In genomic region chr12:7739352-7739994, GRCm38 (mm10) we compare ENCODE assay signal across 24 mouse cellular contexts.
A peak's percentile ranks its signal among the peaks of the same experiment; 100 is the strongest.
DNase-seq lines count a peak whose midpoint lies in the region; ATAC-seq lines count a peak whose summit lies in the region.
"Had no signal": no experiment of that assay in that cellular context is flagged by ENCODE, and none has a peak within 500 bp of the region (broad histone marks: within the 10 kb centered on the region; RNA-seq: fewer than 3 reads in every experiment).

No protein-coding gene starts in this region.

- no peak overlapping the region for H3K4me3 ChIP-seq in forebrain, embryonic 12.5 days (replicated peaks)
- H3K4me3 ChIP-seq in forebrain, embryonic 13.5 days = no peak overlapping the region
- H3K4me3 ChIP-seq in hindbrain, embryonic 13.5 days = no peak overlapping the region
- H3K4me3 ChIP-seq in midbrain, embryonic 13.5 days (replicated peaks) = no peak overlapping the region
- H3K4me3 ChIP-seq in neural tube, embryonic 14.5 days (ENCODE audit: low read depth, low read length) = no peak overlapping the region
- H3K4me3 ChIP-seq: embryonic facial prominence, embryonic 15.5 days; gastrocnemius, adult 2 months; heart, adult 2 months; heart, embryonic 15.5 days; kidney, embryonic 15.5 days; limb, embryonic 12.5 days; liver, embryonic 12.5 days had no signal

- H3K9ac ChIP-seq in forebrain, embryonic 12.5 days = no peak overlapping the region
- H3K9ac ChIP-seq in forebrain, embryonic 13.5 days = no peak overlapping the region
- no peak overlapping the region for H3K9ac ChIP-seq in hindbrain, embryonic 13.5 days
- H3K9ac ChIP-seq in midbrain, embryonic 13.5 days (replicated peaks) = no peak overlapping the region
- H3K9ac ChIP-seq in neural tube, embryonic 14.5 days (replicated peaks; ENCODE audit: low read depth, low read length) = no peak overlapping the region
- H3K9ac ChIP-seq: embryonic facial prominence, embryonic 15.5 days; heart, embryonic 15.5 days; kidney, embryonic 15.5 days; limb, embryonic 12.5 days; liver, embryonic 12.5 days had no signal

- no peak overlapping the region for H3K4me2 ChIP-seq in forebrain, embryonic 12.5 days
- no peak overlapping the region for H3K4me2 ChIP-seq in forebrain, embryonic 13.5 days
- H3K4me2 ChIP-seq in hindbrain, embryonic 13.5 days = no peak overlapping the region
- no peak overlapping the region for H3K4me2 ChIP-seq in midbrain, embryonic 13.5 days (replicated peaks)
- H3K4me2 ChIP-seq in neural tube, embryonic 14.5 days (ENCODE audit: low read depth, low read length) = no peak overlapping the region
- H3K4me2 ChIP-seq: embryonic facial prominence, embryonic 15.5 days; heart, embryonic 15.5 days; kidney, embryonic 15.5 days; limb, embryonic 12.5 days; liver, embryonic 12.5 days had no signal

- ATAC-seq in forebrain, embryonic 12.5 days (ENCODE audit: low FRiP score) = 0 out of 2 replicates have a peak, but pooled peaks have one; percentile 46
- no peak for ATAC-seq in forebrain, embryonic 13.5 days
- ATAC-seq in hindbrain, embryonic 13.5 days (ENCODE audit: low FRiP score) = peak; percentile 88
- peak; percentile 90 for ATAC-seq in midbrain, embryonic 13.5 days
- ATAC-seq in neural tube, embryonic 14.5 days (ENCODE audit: low read depth) = peak; percentile 89
- ATAC-seq in CD4-positive, CD25-positive, alpha-beta regulatory T cell, adult 4 months = no peak
- ATAC-seq: activated CD4-positive, CD25-positive, alpha-beta regulatory T cell, adult 4 months; intestine, embryonic 16.5 days; liver, embryonic 12.5 days had no signal

- WGBS in forebrain, embryonic 12.5 days = 83% methylated on average over 5 of the region's 5 CpGs
- 85% methylated on average over 5 of the region's 5 CpGs for WGBS in forebrain, embryonic 13.5 days
- WGBS in hindbrain, embryonic 13.5 days = 47% methylated on average over 5 of the region's 5 CpGs
- 51% methylated on average over 5 of the region's 5 CpGs for WGBS in midbrain, embryonic 13.5 days
- 39% methylated on average over 5 of the region's 5 CpGs for WGBS in neural tube, embryonic 14.5 days

- DNase-seq in adrenal gland, adult (ENCODE audit: inconsistent age in 2 of 2, low spot score in 1 of 2) = no peak
- DNase-seq in adrenal gland, postnatal 36 days = no peak
- DNase-seq: adrenal gland, postnatal 25 days; cerebellum, adult 18-20 months; cerebellum, postnatal 25 days; embryo, embryonic 11 days; gastrocnemius, adult 2 months; heart, adult 2 months; heart, postnatal 4 days; lung, adult 2 months; thymus, postnatal 14 days had no signal

- no peak overlapping the region for H3K27ac ChIP-seq in forebrain, embryonic 12.5 days
- no peak overlapping the region for H3K27ac ChIP-seq in forebrain, embryonic 13.5 days
- H3K27ac ChIP-seq in hindbrain, embryonic 13.5 days = peak overlapping the region; percentile 79
- H3K27ac ChIP-seq in midbrain, embryonic 13.5 days = no peak overlapping the region; the same call in 1 of the 2 replicates
- peak overlapping the region; percentile 60; the same call in 1 of the 2 replicates for H3K27ac ChIP-seq in neural tube, embryonic 14.5 days (ENCODE audit: low read depth, low read length)
- H3K27ac ChIP-seq: embryonic facial prominence, embryonic 15.5 days; gastrocnemius, adult 2 months; heart, adult 2 months; heart, embryonic 15.5 days; kidney, embryonic 15.5 days; limb, embryonic 12.5 days; liver, embryonic 12.5 days had no signal

- no peaks in the 10 kb centered on the region for H3K27me3 ChIP-seq in forebrain, embryonic 12.5 days
- H3K27me3 ChIP-seq in forebrain, embryonic 13.5 days = no peaks in the 10 kb centered on the region
- H3K27me3 ChIP-seq in hindbrain, embryonic 13.5 days = no peaks in the 10 kb centered on the region
- no peaks in the 10 kb centered on the region for H3K27me3 ChIP-seq in midbrain, embryonic 13.5 days
- H3K27me3 ChIP-seq in neural tube, embryonic 14.5 days (ENCODE audit: control insufficient read depth, insufficient read depth, low read length) = no peaks in the 10 kb centered on the region
- H3K27me3 ChIP-seq: embryonic facial prominence, embryonic 15.5 days; heart, embryonic 15.5 days; kidney, embryonic 15.5 days; limb, embryonic 12.5 days; liver, embryonic 12.5 days had no signal

- no peaks in the 10 kb centered on the region for H3K4me1 ChIP-seq in forebrain, embryonic 12.5 days
- H3K4me1 ChIP-seq in forebrain, embryonic 13.5 days = no peaks in the 10 kb centered on the region
- H3K4me1 ChIP-seq in hindbrain, embryonic 13.5 days (replicated peaks) = peaks cover 11% of the 10 kb centered on the region
- H3K4me1 ChIP-seq in midbrain, embryonic 13.5 days (replicated peaks) = peaks cover 9% of the 10 kb centered on the region; the same call in 1 of the 2 replicates
- H3K4me1 ChIP-seq in neural tube, embryonic 14.5 days (ENCODE audit: control insufficient read depth, insufficient read depth, low read length) = 0 out of 2 replicates have a peak, but pooled peaks cover 4% of the 10 kb centered on the region
- H3K4me1 ChIP-seq: embryonic facial prominence, embryonic 15.5 days; heart, embryonic 15.5 days; kidney, embryonic 15.5 days; limb, embryonic 12.5 days; liver, embryonic 12.5 days had no signal

- H3K9me3 ChIP-seq in forebrain, embryonic 12.5 days = no peaks in the 10 kb centered on the region
- no peaks in the 10 kb centered on the region for H3K9me3 ChIP-seq in forebrain, embryonic 13.5 days (replicated peaks)
- H3K9me3 ChIP-seq in hindbrain, embryonic 13.5 days = no peaks in the 10 kb centered on the region
- H3K9me3 ChIP-seq in midbrain, embryonic 13.5 days = no peaks in the 10 kb centered on the region
- H3K9me3 ChIP-seq in neural tube, embryonic 14.5 days (ENCODE audit: control insufficient read depth, low read length) = no peaks in the 10 kb centered on the region
- H3K9me3 ChIP-seq: embryonic facial prominence, embryonic 15.5 days; heart, embryonic 15.5 days; kidney, embryonic 15.5 days; limb, embryonic 12.5 days; liver, embryonic 12.5 days had no signal

- no peaks in the 10 kb centered on the region for H3K36me3 ChIP-seq in forebrain, embryonic 12.5 days (replicated peaks)
- H3K36me3 ChIP-seq in forebrain, embryonic 13.5 days (ENCODE audit: poor library complexity, severe bottlenecking) = no peaks in the 10 kb centered on the region
- no peaks in the 10 kb centered on the region for H3K36me3 ChIP-seq in hindbrain, embryonic 13.5 days
- no peaks in the 10 kb centered on the region for H3K36me3 ChIP-seq in midbrain, embryonic 13.5 days
- no peaks in the 10 kb centered on the region for H3K36me3 ChIP-seq in neural tube, embryonic 14.5 days (ENCODE audit: control insufficient read depth, insufficient read depth, low read length)
- H3K36me3 ChIP-seq: embryonic facial prominence, embryonic 15.5 days; heart, embryonic 15.5 days; kidney, embryonic 15.5 days; limb, embryonic 12.5 days; liver, embryonic 12.5 days had no signal

Comparison
In these comparisons a context has a peak if more than half of its experiments do, and no peak if none do; other contexts are left out.
1. ATAC-seq: peak in forebrain, embryonic 12.5 days (single experiment), hindbrain, embryonic 13.5 days (single experiment), midbrain, embryonic 13.5 days (single experiment) and neural tube, embryonic 14.5 days (single experiment); none in forebrain, embryonic 13.5 days (single experiment) and CD4-positive, CD25-positive, alpha-beta regulatory T cell, adult 4 months (single experiment).
2. H3K27ac ChIP-seq: peak in hindbrain, embryonic 13.5 days (single experiment) and neural tube, embryonic 14.5 days (single experiment); none in forebrain, embryonic 12.5 days (single experiment), forebrain, embryonic 13.5 days (single experiment) and midbrain, embryonic 13.5 days (single experiment).